Mouse (Mus musculus): Measurements from ENCODE around the gene Adprh.
"Not testable (repeated sequence)": the region's sequence is repeated elsewhere in the genome, so short reads cannot be mapped to it uniquely, and the experiment has no call there.

The Adprh gene

DNA sequence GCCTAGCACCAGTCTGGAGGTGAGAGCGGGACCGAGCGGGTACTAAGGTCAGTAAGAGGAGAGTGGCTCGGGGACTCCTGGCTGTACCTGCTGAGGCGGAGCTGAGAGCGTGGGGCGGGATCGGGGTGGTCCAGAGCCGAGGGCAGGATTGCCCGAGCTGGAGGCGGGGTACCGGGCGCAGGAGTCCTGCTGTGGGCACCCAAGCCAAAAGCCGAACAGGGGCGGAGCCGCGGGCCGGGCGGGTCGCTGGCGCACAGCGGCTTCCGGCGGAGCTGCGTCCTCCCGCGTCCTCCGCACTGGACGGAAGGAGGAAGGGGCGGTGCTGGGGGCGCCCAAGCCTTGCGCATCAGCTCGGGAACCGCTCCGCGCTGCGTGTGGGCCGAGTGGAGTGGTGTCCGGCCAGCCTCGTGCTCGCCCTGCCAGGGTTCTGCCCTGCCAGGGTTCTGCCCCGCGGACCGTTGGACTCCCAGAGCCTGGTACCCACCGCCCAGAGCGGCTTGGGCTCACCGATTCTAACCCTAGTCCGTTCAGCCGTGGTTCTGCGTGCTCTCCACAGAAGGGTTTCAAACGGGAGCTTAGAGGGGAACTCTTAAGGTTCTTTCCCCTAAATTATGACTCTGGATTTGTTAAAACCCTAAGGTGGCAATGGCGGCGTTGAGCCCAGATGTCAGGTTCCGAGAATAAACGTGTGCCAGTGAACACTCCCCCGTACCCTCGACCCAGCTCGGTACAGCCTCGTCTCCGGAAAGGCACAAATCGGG, at the start of gene Adprh:
Adprh (minus strand) TSS at position 262 of the 761 bp plus-strand sequence.
- DNase-seq = peak; percentile 94 to 97

DNA sequence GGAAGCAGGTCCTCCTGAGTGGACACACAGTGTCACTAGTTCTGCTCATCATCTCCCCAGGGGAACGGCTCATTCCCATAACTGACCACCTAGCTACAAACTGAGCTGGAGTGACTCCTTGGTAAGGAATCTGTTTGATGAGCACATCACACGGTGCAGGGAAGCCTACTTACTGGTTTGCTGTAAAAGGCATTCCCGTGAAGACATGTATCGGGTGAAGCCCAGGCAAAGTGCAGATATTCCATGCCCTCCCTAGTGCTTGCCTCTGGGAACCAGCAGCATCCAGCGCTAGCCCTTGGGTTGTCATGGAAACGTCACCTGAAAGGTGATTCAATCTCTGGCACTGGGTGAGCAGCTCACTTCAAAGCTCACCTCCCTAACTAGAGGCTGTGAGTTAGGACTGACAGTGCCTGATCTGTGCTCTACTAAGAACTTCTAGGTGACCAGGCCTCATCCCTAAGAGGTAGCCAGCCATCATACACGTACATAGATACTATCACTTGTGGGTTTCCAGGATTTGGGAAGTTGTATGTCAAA, 44.2 kb upstream of the Adprh start:
- no peak for DNase-seq

DNA sequence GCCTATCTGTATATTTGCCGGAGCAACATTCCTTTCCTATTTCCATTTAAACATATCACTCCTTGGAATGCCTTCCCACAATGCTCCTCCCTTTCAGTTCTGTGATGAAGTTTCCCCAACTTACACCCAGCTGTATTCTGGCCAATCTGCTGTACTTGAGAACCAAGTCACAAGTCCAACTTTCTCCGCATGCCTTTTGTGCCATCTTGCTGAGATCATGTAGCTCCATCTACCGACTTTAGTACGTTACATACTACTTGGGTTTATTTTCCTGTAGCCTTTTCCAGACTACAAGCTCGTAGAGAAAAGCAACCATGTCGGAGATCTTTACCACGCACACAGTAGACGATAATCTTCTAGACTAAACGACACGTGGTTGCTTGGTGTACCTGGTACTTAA, 41.4 kb upstream of the Adprh start:
- no peak for DNase-seq

GRCm38 (mm10) chr16:38492551-38492950, 40.0 kb upstream of the Adprh start:
- DNase-seq = no peak

DNA sequence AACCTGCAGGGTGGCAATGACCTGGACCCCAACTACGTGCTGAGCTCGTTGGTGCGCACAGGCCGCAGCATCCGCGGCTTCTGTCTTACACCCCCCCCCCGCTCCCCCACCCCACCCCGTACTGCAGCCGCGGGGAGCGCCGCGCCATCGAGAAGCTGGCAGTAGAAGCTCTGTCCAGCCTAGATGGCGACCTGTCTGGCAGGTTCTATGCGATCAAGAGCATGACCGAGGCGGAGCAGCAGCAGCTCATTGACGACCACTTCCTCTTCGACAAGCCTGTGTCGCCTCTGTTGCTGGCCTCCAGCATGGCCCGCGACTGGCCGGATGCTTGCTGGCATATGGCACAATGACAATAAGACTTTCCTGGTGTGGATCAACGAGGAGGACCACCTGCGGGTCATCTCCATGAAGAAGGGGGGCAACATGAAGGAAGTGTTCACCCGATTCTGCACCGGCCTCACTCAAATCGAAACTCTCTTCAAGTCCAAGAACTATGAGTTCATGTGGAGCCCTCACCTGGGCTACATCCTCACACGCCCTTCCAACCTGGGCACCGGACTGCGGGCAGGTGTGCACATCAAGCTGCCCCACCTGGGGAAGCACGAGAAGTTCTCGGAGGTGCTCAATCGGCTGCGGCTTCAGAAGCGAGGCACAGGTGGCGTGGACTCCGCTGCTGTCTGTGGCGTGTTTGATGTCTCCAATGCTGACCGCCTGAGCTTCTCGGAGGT, 31.2 kb upstream of the Adprh start:
- DNase-seq = peak; percentile 31 to 59

DNA sequence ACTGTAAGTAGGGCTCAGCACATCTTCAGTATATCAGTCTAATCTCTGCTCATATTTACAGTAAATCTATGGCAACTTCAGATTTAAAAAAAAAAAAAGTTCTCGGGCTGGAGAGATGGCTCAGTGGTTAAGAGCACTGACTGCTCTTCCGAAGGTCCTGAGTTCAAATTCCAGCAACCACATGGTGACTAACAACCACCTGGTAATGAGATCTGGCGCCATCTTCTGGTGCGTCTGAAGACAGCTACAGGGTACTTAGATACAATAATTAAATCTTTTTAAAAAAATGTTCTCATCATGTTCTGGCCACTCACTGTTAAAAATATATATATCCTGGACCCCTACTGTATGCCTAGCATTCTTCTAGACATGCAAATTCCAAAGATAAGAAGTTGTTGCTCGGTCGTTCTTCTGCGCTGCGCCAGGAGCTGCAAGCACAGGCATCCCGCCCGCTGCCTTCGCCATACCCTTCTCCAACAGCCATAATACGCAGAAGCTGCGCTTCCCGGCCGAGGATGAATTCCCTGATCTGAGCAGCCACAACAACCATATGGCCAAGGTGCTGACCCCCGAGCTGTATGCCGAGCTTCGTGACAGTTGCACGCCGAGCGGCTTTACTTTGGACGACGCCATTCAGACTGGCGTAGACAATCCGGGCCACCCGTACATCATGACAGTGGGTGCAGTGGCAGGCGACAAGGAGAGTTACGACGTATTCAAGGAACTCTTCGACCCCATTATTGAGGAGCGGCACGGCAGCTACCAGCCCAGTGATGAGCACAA, 30.5 kb upstream of the Adprh start:
- DNase-seq = peak; percentile 62 to 73

DNA sequence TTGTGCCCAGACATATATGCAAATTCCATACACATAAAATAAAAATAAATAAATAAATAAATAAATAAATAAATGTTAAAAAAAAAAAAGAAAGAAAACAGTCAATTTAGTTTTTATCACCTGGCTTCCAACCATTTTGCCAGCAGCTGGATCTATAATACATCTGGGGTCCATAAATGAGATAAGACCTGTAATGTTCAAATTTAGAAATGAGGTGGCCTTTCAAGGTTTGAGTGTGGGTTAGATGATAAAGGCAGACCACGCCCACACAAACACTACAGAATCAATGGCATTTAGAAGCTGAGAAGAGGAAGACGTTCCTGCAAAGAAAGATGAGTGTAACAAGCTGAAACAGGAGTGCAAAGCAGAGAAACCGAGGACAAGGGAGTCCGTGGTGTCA, 28.8 kb upstream of the Adprh start:
- DNase-seq = no peak

DNA sequence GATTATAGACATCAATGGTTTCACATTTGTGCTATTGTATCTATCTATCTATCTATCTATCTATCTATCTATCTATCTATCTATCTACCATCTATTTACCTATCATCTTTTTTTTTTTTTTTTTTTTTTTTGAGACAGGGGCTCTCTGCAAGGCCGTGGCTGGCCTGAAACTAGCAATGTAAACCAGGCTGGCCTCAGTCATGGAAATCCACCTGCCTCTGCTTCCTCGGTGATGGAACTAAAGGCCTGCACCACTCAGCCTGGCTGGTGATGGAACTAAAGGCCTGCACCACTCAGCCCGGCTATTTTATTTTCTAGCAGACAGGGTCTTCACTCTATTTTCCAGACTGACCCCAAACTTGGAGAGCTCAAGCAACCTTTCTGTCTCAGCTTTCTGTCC, 25.8 kb upstream of the Adprh start:
- no peak for DNase-seq

- DNase-seq = not testable (repeated sequence)
Measured at GRCm38 (mm10) chr16:38477241-38477608, 24.7 kb upstream of the Adprh start.

- DNase-seq = peak; percentile 50 to 62
Measured at GRCm38 (mm10) chr16:38476312-38477240, 24.1 kb upstream of the Adprh start.

DNA sequence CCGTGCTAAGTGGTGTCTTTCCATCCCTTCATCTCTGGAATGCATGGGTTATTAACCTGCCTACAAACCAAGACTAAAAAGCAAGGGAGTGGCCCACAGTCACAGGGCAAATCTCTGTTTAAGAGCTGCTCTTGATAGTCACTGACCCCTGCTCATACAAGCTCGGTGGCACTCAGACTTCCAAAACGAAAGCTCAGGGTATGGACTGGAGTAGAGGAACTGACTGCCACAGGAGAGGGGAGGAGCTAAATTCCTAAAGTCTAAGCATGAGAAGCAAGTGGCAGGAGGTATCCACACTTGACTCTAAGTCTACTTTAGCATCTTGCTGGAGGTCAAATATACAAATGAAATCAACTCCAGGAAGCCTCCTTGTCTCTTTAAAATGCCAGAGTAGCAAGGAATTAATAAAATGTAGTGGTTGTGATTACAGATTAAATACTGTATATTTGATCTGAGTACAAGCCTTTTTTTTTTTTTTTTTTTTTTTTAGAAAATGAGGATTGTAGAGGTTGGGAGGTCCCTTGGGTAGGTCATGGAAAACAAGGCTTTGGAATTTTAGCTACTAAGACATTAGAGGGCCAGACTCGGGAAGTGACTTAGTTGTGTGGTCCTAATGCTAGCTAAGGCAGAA, 23.3 kb upstream of the Adprh start:
- no peak for DNase-seq

GRCm38 (mm10) chr16:38474677-38475286, 22.3 kb upstream of the Adprh start:
- no peak for DNase-seq

- no peak for DNase-seq
Measured at GRCm38 (mm10) chr16:38473661-38474060, 21.2 kb upstream of the Adprh start.

DNA sequence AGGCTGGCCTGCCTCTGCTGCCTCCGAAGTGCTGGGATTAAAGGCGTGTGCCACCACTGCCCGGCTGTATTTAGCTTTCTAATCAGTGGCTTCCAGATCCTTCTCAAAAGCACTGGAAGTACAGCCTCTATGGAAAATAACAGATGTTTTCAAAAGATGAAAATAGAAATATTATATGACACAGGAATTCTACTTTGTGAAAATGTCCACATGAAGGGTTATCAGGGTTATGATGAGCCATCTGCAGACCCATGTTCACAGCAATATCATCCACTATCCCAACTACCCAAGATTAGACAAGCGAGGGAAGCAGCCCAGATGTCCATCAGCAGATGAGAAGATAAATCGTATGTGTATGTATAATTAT, 20.0 kb upstream of the Adprh start:
- DNase-seq = no peak

DNA sequence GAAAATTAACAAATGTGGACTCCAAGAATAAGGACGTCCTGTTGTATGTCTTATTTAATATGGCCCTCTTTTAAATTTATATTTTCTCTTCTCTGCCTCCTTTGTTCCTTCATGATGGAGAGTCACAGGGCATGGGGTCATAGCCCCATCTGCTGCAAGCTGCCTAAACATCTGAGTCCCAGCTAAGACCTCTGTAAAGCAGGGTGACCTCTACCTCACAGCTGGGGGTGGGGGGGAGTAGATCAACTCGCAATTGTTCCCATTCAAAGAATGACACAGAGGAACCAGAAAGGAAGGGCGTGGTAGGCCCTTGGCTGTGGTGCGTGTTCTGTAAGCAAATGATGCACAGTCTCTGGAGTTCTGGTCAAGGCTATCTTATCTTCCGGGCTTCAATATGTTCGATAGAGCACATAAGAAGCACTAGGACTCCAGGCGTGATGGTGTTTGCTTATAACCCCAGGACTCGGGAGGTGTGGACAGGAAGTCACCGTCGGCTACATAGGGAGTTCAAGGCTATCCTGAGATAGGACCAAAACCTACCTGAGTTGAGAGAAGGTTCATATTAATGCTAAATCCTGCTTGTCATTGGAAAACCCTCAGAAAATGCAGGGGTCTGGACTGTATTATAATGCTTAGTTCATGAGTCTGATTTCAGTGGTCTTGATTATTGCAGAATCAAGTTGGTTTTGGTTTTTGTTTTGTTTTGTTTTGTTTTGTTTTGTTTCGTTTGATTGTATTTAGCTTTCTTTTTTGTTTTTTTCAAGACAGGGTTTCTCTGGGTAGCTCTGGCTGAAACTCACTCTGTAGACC, 19.4 kb upstream of the Adprh start:
- no peak for DNase-seq

DNA sequence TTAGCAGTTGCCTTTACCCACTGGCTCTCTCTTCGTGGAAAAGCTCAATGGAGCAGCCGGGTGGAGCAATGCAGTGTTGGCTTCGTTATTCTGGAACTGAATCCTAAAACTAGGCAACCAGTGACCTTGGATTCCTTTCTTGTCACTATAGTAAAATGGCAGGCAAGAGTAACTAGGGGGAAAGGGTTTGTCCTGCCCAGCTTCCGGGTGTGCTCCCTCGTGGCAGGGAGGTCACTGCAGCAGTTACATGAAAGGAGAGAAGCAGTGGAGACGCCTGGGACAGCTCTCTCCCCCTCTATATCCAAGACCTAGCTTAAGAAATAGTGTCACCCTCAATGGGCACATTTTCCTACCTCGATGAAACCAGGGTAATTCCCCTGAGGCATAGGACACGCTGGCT, 16.9 kb upstream of the Adprh start:
- no peak for DNase-seq

DNA sequence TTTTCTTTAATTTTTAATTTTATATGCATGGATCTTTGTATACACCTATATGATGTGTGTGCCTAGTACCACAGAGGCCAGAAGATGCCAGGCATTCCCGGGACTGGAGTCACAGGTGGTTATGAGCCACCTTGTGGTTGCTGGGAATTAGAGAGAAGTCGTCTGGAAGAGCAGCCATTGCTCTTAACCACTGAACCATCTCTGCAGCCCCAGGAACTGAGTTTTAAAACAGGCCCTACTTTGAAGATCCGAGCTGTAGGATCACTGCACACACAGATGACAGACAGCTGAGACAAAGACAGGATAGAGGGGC, 16.2 kb upstream of the Adprh start:
- DNase-seq = peak in 1 of 2 experiments; percentile 30

DNA sequence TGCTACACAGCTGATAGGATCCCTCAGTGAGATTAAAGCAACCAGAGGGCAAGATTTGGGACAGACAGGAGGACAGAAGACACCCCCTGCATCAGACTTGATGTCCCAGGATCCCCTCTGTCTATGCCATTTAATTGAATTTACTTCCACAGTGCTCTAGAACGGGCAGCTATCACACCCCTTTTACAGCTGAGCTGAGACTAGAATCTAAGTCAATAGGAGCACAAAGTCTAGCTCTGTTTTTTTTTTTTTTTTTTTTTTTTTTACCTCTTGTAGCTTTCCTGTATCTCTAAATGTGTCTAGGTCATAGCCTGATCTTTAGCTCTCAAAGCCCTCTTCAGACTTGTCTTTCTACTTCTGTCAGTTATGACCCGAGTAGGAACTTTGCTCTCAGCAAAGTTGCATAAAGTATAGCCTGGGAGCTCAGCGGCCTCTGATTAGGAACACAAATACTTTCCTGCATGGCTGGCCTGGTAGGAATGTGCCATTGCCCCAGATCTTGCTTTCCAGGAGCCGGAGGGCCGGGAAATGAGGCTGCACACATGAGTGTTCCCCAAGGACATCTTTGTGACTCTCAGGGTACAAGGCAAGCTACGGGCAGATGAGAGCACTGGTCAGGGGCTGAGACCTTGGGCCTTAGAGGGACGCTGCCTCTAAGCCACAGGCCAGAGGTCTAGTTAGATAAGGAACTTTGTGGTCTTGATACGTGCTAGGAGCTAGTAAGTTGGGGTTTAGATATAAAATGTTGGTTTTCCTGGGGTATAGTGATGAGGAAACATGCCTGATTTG, 15.6 kb upstream of the Adprh start:
- peak in 1 of 2 experiments; percentile 34 for DNase-seq

DNA sequence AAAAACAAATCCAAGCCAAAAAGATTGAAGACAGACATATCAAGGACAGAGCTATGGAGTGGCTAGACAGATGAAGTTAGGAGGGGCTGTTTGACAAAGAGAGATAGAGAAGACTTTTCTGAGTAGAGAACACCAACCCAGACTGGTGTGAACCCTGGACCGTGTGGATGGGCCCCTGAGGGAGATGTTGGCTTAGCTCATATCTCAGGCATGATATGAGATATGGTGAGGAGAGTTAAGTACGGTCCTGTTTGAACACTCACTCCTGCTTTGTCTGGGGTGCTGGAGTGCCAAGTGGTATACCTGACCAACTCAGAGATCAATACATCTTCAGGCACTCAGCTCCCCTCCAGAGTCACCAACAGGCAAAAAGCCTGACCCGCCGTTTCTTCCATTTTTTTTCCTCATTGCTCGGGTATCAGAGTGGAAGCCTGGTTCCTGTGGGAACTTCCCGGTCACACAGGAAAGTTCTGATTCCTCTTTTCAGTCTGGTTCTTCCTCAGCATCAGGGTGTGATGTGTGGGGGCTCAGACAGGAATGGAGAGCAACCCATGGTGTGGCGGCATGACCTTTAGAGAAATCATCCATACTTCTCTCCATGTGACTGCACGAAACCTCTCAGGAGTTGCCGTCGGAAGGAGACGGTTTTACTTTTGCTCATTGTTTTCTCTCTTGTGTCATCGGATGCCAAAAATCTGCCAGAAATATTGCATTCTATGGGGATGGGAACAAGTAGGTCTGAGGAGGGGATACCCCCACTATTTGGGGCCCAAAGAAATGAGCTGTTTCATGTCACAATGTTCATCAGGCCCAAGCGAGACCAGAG, 14.8 kb upstream of the Adprh start:
- DNase-seq = no peak
